Mouse (Mus musculus) liver, postnatal 0 days (tissue): ENCODE measurements around the gene Nudt19.

ENCODE experiments used
- CTCF ChIP-seq: sonication (generic); IDR thresholded peaks from 2 replicates; pipeline ENCODE4 v1.5.1; 2016; ENCODE audit warnings: antibody characterized with exemption, low read depth
- EP300 ChIP-seq: IDR thresholded peaks from 2 replicates; pipeline ENCODE4 v1.6.1; 2016; ENCODE audit warnings: antibody characterized with exemption, low read depth, mild to moderate bottlenecking

DNA sequence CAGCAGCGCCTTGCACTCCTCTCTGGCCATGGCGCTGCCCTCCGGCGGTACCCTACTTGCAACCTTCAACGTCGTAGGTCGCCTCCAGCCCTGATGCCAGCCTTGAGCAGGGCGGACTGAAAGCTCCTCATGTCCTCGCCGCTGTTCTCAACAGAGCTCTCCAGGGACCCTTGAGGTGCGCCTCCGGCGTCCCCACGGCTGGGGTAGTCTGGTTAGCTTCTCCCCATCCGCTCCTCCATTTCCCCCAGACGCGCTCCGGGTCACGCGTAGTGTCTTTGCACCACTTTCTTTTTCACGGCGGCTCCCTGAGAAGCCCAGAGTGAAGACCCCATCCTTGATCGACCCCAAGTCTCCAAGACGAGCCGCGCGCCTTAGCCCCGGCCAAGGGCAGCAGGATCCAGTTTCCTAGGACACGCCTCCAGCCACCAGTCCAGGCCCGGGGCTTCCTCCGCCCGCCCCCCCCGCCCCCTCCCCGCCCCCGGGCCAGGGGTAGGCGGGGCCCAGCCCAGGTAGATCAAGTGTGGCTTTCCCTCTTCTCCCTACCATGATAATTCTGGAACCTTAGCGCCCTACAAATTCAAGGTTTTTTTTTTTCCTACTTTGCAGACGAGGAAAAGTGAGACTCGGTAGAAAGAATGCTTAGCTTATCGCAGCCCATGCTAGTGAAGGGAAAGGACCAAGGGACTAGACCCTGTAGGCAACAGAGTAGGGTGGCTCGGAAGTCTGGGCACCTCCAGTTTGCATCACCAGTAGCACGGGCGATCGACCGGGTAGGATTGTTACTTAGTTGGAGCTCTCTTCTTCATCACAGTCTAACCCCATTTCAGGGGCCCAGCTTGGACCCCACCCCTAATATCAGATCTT, 29.3 kb upstream of the Nudt19 start, which contains the start of gene Rgs9bp:
- TF ChIP-seq CTCF = no peak
- TF ChIP-seq EP300 = no peak
